Mouse (Mus musculus) induced T-regulatory cell, adult 2 months (primary cell): ENCODE results near the gene Sh2d6.
"Not testable (repeated sequence)": the region's sequence is repeated elsewhere in the genome, so short reads cannot be mapped to it uniquely, and the experiment has no call there.

Source experiments
- DNase-seq: peaks from one replicate; pipeline ENCODE4 v3.0.0-alpha.2; 2012; ENCODE audit warnings: low read depth

The Sh2d6 gene

DNA sequence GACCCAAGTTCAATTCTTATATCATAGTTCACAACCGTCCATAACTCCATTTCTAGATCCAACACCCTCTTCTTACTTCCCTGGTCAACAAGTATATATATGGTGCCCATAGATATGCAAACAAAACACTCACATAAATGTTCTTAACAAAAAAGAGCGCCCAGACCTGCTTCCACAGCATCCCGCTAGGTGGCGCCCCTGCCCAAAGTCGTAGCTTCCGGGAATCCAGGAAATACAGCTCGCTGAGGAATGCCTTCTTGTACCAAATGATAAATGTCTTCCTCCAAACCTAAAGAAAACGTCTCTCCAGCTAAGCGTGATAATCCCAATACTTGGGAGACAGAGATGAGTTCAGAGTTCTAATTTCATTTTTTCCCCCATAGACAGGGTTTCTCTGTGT lies 13.7 kb upstream of the Sh2d6 start:
- peak; percentile 94 for DNase-seq

DNA sequence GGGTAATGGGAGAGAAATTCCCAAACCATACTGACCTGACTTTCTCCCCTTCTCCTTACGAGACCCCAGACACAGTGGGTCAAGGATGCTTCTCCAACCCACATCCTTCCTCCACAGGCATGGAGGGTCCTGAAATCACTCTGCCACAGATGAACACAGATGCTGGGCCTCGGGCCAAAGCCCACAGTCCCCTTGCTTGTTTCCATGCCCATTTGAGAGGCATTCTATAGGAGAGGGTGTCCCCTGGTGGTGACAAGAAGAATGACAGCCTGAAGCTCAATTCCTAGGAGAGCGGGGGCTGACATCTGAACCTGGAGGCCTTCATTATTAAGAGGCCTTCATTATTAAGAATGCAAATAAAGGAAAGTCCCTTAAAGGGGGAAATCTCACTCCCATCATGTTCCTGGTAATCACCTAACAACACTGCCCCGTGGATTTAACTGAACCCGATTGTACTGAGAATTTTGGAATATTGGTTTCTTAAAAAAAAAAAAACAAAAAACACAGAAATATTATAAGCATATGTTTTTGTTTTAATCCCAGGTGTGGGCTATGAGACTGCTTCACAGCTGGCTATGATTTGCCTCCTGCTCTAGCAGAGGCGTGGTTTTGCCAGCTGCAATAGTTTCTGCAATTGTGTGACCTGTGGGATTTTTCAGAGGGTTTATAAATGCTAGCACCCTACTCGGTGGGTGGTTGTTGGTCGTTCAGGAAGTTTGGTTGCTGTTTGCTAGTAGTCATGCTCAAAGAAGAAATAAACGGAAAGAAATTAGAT lies 12.7 kb upstream of the Sh2d6 start:
- peak; percentile 87 for DNase-seq

DNA sequence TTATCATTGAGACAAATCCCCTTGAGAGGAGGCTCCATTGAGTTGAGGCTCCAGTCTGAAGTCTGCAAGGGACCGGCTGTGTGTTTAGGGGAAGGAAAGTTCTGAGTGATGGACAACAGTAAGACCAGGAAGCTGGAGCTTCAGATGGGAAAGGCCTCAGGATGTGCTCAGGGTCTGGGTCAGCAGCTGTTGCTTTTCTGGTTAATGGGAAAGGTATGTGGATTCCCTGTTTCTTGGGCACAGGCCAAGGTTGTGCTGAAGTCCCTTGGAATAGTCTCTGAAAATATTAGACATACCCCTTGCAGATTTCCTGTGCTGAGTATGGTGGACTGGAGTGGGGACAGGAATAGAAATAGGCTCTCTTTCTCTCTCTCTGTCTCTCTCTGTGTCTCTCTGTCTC lies 12.0 kb upstream of the Sh2d6 start:
- not testable (repeated sequence) for DNase-seq

DNA sequence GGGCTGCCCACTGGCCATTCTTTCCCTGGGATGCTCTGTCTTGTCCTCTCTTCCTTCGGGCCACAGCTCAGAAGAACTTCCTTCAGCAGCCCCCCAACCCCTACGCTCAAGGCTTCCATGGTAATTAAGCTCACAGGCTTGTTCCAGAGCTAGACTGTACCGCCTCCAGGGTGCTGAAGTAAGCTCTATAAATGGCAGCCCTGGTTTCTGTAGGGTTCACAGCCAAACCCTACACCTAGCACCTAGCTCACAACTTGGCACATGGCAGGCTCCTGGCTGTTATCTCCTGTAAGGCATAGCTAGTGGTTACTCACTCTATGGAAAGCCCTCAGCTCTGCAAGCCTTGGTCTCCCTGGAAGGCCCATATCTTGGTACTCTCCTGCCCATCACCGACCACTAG lies 11.1 kb upstream of the Sh2d6 start:
- no peak for DNase-seq

DNA sequence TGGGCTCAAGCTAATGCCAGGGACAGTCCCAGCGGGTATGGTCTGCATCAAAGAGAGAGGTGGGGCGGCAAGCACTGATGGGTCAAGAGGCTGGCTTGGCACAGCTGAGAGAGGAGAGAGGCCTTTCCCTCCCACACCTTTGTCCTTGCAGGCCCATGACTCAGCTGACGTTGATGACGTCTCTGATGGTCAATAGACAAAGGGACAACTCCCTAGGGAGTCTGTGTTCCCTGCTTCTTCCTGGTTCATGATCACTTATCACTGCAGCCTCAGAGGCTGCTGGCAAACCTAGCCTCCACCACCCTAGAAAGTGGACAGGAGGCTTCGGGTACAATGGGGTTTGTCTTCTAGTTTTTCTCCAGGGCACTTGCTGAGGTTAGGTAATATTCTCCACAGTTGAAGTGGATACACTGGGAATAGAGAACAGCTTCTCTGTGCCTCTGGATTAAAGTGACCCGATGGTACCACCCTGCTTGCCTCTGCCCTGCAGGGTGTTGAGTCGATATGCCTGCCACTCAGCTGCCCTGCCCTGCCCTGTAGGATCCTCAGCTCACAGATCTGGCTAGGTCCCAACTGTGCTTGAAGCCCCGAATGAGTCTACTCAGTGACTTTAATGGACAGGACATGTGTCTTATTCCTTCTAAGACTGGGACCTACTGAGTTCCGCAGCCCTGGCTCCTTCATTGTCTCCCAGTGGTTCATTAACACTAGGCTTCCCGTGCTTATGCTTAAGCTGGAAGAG lies 7.1 kb upstream of the Sh2d6 start:
- no peak for DNase-seq

DNA sequence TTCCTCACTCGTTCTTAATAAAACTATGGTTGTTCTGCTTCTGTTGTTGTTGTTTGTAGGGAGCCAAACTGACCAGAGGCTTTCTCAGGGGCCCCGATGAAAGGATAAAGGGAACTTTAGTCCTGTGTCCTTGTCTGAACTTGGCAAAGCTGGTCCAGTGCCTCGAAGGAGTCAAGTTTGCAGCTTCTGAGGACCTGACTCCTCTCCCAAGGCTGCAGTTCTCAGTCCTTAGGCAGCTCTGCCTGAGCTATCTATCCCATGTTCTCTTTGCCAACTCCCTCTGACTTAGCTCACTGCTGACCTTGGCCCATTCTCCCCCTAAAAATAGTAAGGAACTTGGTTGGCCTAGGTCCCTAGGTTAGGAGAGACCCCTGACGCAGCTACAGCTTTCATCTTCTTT lies 5.6 kb upstream of the Sh2d6 start:
- no peak for DNase-seq

DNA sequence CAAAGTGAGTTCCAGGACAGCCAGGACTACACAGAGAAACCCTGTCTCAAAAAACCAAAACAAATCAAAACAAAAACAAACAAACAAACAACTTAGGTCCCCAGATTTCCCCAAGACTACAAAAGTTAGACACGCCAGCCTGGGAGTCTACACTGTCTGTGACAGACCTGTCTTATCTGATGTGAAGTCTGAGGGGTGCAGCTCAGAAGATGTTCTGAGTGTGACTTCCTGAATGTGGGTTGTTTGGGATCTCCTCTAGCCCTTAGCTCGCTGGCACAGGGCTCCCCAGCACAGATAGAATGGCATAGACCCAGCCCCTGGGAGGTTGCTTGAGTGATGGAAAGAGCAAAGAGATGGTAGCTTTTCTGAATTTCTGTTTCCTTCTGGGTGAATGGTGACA lies 2.7 kb upstream of the Sh2d6 start:
- DNase-seq, result no peak

DNA sequence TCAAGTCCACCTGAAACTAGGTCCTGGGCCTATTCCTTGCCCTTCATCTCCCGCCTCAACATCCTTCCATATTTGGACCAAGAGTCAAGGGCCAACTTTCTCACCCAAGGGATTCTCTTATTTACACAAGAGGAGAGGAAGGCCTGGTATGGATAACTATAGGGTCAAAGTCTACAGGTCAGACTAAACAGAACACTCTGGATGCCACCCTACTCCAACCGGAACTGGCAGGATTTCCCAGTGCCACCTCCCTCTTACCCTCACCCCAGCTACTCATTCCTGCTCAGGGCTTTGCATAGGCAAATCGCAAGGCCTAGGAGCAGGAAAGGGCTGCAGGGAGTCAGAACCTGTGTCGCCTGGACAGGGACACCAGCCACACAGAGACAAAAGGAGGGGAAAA lies 1.7 kb upstream of the Sh2d6 start:
- no peak for DNase-seq

DNA sequence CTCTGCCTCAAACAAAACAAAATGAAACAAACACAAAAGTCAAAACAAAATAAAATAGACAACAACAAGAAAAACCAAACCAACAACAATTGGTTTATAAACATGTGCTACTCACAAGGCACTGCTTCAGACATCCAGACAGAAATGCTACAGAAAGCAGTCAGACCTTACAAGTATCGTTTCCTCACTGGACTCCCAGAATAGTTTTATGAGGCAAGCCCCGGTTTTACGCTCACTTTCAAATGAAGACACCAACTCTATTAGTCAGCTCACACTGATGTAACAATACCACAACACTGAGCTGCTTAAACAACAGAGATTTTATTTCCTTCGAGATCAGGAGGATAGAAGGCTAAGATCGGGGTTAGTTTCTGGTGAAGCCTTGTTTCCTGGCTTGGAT lies 781 bp upstream of the Sh2d6 start:
- no peak for DNase-seq

DNA sequence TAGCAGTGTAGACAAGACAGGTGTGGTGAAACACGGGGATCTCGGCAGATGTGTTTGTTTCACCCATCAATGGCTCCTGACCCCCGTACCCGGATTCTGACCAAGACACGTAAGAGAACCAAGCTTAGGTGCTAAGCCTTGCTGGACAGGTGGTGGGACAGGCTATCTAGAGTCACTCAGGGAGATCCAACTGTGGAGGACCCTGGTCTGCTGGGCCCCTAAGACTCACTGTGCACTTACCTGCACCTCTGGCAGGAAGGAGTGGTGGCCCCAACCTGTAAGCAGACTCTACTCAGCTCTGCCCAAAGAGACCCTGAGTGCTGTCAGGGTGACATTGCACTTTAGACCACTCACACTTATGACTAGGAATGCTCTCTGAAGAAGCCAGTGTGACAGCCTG lies 603 bp downstream of the Sh2d6 start:
- no peak for DNase-seq

DNA sequence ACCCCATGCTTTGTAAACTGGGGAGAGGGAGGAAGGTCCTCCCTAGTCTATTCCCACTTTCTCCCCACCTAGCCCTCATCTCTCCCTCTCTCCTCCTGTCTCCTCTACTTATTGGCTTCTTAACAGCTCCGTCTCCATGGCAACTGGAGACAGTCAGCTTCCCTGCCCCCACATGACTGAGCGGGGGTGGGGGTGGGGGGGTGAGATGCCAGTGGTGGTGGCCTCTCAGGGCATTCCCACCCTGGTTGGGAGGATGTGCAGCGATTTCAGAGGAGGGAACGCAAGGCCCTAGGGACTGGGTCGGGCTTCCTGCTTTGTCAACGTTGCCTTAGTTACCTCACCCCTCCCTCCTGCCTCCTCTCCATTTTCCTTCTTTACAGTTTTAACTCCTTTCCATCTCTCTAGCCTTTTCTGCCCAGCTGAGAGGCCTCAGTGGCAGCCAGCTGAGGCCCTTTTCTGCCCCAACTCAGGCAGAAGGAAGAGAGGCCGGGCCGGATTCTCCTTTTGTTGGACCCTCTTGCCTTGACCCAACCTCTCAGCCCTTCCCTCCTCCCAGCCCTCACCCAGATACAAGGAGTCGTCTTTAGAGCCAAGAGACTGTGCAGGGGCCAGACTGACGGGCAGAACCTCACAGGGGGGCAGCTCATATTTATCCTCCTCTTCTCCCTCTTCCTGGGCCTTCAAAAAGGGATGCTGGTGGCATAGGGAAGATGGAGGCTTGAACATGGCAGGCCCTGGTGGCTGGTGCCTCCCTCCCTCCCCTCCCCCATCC lies 1.4 kb downstream of the Sh2d6 start:
- no peak for DNase-seq

DNA sequence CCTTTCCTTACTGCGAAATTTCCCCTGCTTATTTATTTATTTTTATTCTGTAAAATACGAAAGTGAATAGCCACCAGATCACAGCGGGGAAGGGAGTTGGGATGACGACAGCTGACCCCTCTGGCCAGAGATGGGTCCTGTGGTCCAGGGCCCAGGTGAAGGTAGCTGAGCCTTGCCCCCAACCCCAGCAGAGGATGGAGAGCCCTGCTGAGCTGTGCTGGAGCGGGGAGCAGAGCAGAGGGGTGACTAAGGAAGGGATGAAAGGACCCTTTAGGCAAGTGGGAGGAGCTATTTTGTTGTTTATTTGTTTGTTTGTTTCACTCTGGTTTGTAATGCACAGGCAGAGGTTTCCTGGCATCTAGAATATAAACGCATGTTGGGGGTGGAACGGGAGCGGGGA lies 2.2 kb downstream of the Sh2d6 start:
- DNase-seq, result no peak

DNA sequence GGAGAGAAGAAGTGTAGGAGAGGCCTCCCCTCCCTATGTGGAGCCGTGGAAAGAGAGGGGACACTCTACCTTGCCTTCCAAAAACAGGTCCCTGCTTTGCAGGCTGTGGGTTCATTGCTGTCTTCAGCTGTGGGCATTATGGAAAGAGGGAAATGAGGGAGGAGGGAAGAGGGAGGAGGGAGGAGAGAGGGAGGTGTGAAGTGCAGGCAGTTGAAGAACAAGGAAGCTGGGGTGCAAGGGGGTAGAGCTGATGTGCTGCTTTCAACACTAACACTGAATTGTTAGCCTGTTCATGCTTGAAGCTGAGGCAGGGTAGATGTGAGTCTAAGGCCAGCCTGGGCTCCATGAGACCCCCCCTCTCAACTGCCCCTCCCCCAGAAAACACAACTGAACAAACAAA lies 2.7 kb downstream of the Sh2d6 start:
- no peak for DNase-seq

DNA sequence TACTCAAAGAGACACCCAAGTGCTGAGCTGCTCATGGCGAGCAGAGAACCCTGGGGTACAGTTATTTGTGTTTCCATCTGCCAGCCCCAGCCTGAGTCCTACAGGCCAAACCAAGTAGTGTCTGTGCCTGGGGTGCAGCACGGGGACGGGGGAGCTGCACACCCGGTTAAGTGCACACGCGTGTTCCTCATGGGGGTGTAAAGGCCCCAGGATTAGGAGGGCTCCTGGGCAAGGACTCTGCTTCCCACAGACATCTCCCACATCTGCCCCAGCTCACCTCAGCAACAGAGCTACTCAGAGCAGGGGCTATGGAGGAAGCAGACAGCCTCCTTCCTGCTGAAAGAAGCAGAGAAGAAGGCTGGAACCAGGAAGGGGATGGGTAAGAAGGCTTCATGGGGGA lies 5.9 kb downstream of the Sh2d6 start:
- DNase-seq, result no peak

DNA sequence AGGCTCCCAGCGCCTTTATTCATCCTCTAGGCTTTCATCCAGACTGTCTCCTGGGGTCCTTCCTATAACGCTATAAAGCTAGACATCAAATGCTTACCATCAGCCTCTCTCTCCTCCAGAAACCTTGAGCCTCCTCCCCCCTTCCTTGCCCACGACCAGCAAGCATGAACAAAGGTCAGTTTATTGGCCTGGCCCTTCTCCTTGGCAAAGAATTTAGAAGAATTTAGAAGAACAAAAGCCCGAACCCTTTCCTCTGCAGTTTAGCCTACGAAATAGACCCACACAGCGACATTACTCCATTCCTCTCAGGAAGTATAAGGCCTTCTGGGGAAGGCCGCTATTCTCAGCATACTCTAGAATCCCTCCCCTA lies 8.5 kb downstream of the Sh2d6 start:
- no peak for DNase-seq

DNA sequence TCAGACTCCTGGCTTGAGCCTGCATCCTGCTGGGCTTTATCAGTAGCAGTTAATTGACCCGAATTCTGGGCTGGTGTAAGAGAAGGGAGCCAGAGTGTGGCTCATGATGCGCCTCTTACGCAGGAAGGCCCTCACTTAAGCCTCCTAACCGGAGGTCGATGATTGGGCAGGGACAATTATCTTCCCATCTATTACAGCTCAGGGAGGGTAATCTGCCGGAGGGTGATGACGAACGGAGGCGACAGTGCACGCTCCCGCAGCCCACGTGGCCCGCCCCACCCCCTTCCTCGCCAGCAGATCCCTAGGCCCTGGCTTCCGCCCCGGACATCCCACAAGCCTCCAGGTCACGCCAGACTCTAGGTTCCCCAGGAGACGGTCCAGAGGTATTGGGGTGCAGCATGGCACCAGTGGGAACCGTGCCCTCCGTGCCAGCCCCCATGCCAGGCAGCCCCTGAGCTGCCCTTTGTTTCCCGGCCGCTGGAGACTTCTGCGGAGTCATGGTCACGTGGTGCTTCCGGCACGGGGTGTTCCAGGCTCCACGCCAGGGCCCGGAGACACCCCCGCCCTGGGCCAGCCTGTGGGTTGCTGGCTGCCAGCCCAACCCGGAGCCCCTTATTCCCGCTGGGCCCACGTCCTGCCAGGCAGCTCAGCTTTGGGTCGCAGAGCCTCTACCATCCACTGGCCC lies 9.0 kb downstream of the Sh2d6 start:
- peak; percentile 89 for DNase-seq

DNA sequence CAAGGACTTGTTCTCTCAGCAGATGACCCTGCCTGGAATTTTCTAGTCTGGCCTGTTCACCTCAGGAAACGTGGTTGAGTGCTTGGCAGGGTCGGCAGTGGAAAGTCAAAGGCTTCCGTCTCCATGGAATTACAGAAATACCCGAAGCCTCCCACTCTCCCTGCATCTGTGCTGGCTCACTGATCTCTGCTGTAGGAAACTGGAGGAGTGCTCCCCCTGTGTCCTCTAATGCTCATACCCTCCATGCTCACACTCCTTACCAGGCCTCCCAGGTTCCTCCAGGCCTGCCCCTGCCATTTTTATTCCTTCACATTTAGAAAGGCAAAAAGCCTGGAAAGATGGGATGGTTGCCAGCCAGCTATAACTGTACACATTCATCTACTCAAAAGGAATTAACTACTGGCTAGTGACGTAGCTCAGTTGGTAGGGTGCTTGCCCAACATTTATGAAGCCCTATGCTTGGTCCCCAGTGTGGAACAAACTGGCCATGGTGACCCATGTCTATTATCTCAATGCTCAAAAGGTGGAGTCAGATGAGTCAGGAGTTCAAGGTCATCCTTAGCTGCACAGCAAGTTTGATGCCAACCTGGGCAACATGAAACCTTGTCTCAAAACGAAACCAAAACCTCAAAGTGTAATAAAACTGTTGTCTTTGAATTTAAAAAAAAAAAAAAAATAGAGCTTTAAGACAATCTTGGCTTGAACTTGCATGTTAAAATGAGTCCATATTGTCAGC lies 10.7 kb downstream of the Sh2d6 start:
- peak; percentile 80 for DNase-seq

DNA sequence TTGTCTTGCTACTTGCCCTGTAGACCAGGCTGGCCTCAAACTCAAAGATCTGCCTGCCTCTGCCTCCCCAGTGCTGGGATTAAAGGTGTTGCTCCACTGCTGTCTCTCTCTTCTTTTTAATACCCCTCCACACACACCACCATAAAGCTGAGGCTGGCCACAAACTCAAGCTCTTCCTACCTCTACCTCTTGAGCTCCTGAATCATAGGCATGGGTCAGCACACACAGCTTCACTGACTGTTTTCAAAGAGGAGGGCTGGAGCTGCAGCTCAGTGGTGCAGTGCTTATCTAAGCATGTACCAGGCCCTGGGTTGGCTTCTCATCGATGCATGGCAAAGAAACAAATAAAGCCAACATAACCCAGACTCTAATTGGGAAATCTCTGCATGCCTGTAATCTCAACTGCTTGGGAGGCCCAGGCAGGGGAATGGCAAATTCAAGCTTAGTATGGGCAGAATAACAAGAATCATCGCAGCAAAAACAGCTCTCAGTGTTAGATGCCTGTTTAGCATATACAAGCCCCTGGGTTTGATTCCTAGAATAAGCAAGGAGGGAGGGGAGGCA lies 11.6 kb downstream of the Sh2d6 start:
- DNase-seq, result no peak

DNA sequence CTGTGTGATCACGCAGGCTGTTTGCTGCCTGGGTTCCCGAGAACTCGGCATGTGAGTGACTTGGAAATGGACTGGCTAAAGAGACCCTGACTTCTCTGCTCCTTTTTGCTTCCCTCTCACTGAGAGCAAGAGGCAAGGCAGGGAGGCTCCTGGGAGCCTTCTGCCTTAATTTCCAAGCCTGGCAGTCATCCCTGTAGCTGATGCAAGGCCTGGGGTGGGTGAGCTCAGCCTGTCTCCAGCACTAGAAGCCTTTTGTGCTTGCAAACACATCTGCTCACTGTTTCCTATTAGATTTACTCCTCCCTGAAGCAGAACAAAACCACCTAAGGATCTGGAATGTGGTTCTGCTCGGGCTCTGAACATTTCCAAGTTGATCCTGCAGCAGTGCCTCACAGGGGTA lies 12.9 kb downstream of the Sh2d6 start:
- DNase-seq, result no peak

DNA sequence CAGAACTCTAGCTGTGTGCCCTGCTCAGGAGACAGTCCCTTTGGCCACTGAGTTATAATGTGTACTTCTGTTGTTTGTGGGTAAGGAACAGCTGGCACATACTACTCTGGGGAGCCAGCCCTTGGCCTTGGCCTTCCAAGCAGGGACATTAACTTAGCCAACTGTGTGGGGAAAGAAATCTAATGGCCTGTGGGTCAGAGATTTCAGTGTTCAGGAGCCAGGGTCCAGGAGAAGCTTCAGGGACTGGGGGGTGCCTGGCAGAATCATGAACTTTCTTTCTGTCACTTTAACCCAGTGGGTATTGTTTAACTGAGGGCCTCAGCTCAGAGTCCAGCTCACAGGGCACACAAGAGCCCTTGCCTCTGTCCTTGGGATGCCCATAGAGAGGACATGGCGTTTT lies 15.4 kb downstream of the Sh2d6 start:
- no peak for DNase-seq

DNA sequence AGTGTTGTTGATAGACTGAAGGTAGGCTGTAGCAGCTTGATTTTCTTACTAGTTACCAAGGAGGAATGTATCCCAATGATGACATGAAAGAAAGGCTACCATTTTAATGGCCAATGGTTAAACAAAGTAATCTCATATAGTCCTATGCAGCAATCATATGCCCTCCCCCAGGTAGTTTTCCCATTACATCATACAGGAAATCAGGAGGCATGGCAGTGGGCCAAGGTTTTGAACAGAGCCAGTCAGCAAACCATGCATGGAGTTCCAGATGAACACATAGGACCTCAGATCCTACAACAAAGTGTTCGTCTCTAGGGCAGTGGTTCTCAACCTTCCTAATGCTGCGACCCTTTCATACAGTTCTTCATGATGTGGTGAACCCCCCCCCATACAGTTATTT lies 17.6 kb downstream of the Sh2d6 start:
- DNase-seq, result no peak

DNA sequence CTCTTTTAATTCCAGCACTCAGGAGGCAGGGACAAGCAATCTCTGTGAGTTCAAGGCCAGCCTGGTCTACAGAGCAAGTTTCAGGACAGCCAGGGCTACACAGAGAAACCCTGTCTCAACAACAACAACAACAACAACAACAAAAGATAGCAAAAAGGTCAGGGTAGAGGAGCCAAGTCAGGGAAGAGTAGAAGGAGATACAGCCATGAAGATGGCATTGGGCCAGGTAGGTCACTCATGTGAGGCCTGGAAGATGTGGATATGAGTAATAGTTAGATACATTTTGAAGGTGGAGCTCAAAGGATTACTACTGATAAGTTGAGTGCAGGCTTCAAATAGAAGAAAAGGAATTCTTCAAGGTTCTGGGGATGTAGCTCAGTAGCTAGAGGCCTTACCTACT lies 18.2 kb downstream of the Sh2d6 start:
- no peak for DNase-seq
